Mouse (Mus musculus): ENCODE measurements around the gene Htra2.

GRCm38 (mm10) chr6:83101688-83102556 lies 46.8 kb upstream of the Htra2 start:
- TF ChIP-seq CTCF (IDR thresholded peaks at IDR 0.05; ENCODE audit: borderline replicate concordance, extremely low read depth, insufficient read depth, insufficient read length), result peak; percentile 50; the same call in 1 of the 2 replicates
- 0 out of 2 replicates have a peak, but pooled peaks have one; percentile 20 for TF ChIP-seq POLR2A (IDR thresholded peaks at IDR 0.05; ENCODE audit: borderline replicate concordance, extremely low read depth, insufficient read depth, insufficient read length, poor library complexity, severe bottlenecking)
